Comparison of ENCODE assay signal across 15 mouse cellular contexts in the genomic region with DNA sequence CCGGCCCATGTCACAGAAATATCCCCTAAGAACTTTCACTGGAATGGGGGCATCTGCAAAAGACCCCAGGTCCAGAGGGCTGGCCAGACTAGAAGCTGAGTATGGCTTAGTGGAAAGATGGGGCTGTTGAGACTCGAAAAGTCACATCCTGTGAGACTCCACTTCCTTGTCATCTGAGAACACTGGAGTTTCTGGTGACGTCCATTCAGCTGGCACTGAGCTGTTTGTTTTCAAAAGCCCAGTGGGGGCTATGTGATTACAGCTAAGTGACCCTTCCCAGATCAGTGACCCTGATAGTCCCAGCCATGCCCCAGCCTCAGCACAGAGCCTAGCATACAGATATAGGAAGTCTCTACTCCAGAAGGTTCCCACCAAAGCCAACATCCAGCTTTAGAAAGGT. TPM values are rescaled to one million over a fixed set of nuclear protein-coding genes. Genes with fewer than 3 reads are reported as not detected.
DNase-seq lines count a peak whose midpoint lies in the region; ATAC-seq lines count a peak whose summit lies in the region.
"Had no signal": no experiment of that assay in that cellular context is flagged by ENCODE, and none has a peak within 500 bp of the region (broad histone marks: within the 10 kb centered on the region; RNA-seq: fewer than 3 reads in every experiment).

No protein-coding gene starts in this region.

- H3K9ac ChIP-seq in heart, embryonic 12.5 days: no peak overlapping the region
- no peak overlapping the region for H3K9ac ChIP-seq in lung, embryonic 15.5 days
- H3K9ac ChIP-seq in stomach, embryonic 16.5 days (ENCODE audit: low read length): peak overlapping the region; percentile 51; the same call in 1 of the 2 replicates
- H3K9ac ChIP-seq: heart, embryonic 15.5 days; midbrain, embryonic 15.5 days had no signal

- WGBS in heart, embryonic 12.5 days: 25% methylated on average over 3 of the region's 3 CpGs
- WGBS in lung, embryonic 15.5 days: 17% methylated on average over 3 of the region's 3 CpGs
- 36% methylated on average over 3 of the region's 3 CpGs for WGBS in stomach, embryonic 16.5 days

- no peaks in the 10 kb centered on the region for H3K36me3 ChIP-seq in heart, embryonic 12.5 days
- H3K36me3 ChIP-seq in lung, embryonic 15.5 days: no peaks in the 10 kb centered on the region
- H3K36me3 ChIP-seq in stomach, embryonic 16.5 days (ENCODE audit: control insufficient read depth, insufficient read depth, low read length): no peaks in the 10 kb centered on the region
- H3K36me3 ChIP-seq: heart, embryonic 15.5 days; midbrain, embryonic 15.5 days had no signal

- no peak for DNase-seq in heart, adult 11 months
- no peak for DNase-seq in lung, postnatal 36 days
- DNase-seq in induced T-regulatory cell, adult 2 months (ENCODE audit: low read depth): peak; percentile 44
- no peak for DNase-seq in right cerebral cortex, postnatal 4 days
- DNase-seq in right cerebral cortex, adult 18-20 months: no peak
- DNase-seq: adrenal gland, adult 8-10 months; lung, postnatal 14 days; right cerebral cortex, postnatal 25 days had no signal

- no peak for ATAC-seq in heart, embryonic 12.5 days (ENCODE audit: insufficient number of reproducible peaks, low FRiP score)
- no peak for ATAC-seq in lung, embryonic 15.5 days (ENCODE audit: borderline replicate concordance, extremely low read depth, low FRiP score, low TSS enrichment)
- ATAC-seq in stomach, embryonic 16.5 days (ENCODE audit: insufficient read depth, low FRiP score): no peak
- ATAC-seq: midbrain, embryonic 15.5 days had no signal

- peaks cover 29% of the 10 kb centered on the region for H3K4me1 ChIP-seq in heart, embryonic 12.5 days (replicated peaks)
- peaks cover 27% of the 10 kb centered on the region for H3K4me1 ChIP-seq in lung, embryonic 15.5 days
- H3K4me1 ChIP-seq in stomach, embryonic 16.5 days (ENCODE audit: control insufficient read depth, insufficient read depth, low read length): peaks cover 19% of the 10 kb centered on the region

- peak overlapping the region; percentile 36 for H3K4me2 ChIP-seq in heart, embryonic 12.5 days
- peak overlapping the region; percentile 35; the same call in 1 of the 2 replicates for H3K4me2 ChIP-seq in lung, embryonic 15.5 days
- H3K4me2 ChIP-seq in stomach, embryonic 16.5 days (ENCODE audit: low read depth, low read length): peak overlapping the region; percentile 31; the same call in 1 of the 2 replicates
- H3K4me2 ChIP-seq: heart, embryonic 15.5 days; midbrain, embryonic 15.5 days had no signal

- no peak overlapping the region for H3K4me3 ChIP-seq in heart, embryonic 12.5 days
- no peak overlapping the region for H3K4me3 ChIP-seq in lung, embryonic 15.5 days
- H3K4me3 ChIP-seq in stomach, embryonic 16.5 days (replicated peaks; ENCODE audit: low read length): 0 out of 2 replicates have a peak overlapping the region, but pooled peaks have one; percentile 6
- H3K4me3 ChIP-seq: erythroblast, embryonic 14.5 days; heart, embryonic 15.5 days; midbrain, embryonic 15.5 days had no signal

- H3K9me3 ChIP-seq in heart, embryonic 12.5 days (replicated peaks): no peaks in the 10 kb centered on the region
- no peaks in the 10 kb centered on the region for H3K9me3 ChIP-seq in lung, embryonic 15.5 days
- H3K9me3 ChIP-seq in stomach, embryonic 16.5 days (replicated peaks; ENCODE audit: control insufficient read depth, low read length): no peaks in the 10 kb centered on the region
- H3K9me3 ChIP-seq: heart, embryonic 15.5 days; midbrain, embryonic 15.5 days had no signal

- no peak overlapping the region for H3K27ac ChIP-seq in heart, embryonic 12.5 days (ENCODE audit: poor library complexity, severe bottlenecking)
- no peak overlapping the region for H3K27ac ChIP-seq in lung, embryonic 15.5 days
- H3K27ac ChIP-seq in stomach, embryonic 16.5 days (ENCODE audit: low read length): no peak overlapping the region
- H3K27ac ChIP-seq: heart, embryonic 15.5 days; midbrain, embryonic 15.5 days had no signal

- H3K27me3 ChIP-seq in heart, embryonic 12.5 days (replicated peaks): peaks cover 60% of the 10 kb centered on the region
- peaks cover 12% of the 10 kb centered on the region for H3K27me3 ChIP-seq in lung, embryonic 15.5 days
- H3K27me3 ChIP-seq in stomach, embryonic 16.5 days (ENCODE audit: control insufficient read depth, insufficient read depth, low read length): peaks cover 3% of the 10 kb centered on the region; the same call in 1 of the 2 replicates
- H3K27me3 ChIP-seq: Patski had no signal

RNA-seq across cellular contexts. Expression of a gene that starts 6.8 kb away (rescaled TPM):
- polyA plus RNA-seq in heart, embryonic 12.5 days (2016; fragmentation: Nextera tagmentation; extraction: Ambion mirVana): 0.95 and 0.96 TPM in 2 replicates
- polyA plus RNA-seq in lung, embryonic 15.5 days (2015; fragmentation: Nextera tagmentation; extraction: Ambion mirVana): 2.0 and 2.2 TPM in 2 replicates
- 2.8 and 3.7 TPM in 2 replicates for polyA plus RNA-seq in stomach, embryonic 16.5 days (2015; fragmentation: Nextera tagmentation; extraction: Ambion mirVana)

RNA-seq across cellular contexts. Expression of a gene that starts 39.3 kb away (rescaled TPM):
- 55.3 and 56.5 TPM in 2 replicates for polyA plus RNA-seq in heart, embryonic 12.5 days (2016; fragmentation: Nextera tagmentation; extraction: Ambion mirVana)
- 95.4 and 106 TPM in 2 replicates for polyA plus RNA-seq in lung, embryonic 15.5 days (2015; fragmentation: Nextera tagmentation; extraction: Ambion mirVana)
- polyA plus RNA-seq in stomach, embryonic 16.5 days (2015; fragmentation: Nextera tagmentation; extraction: Ambion mirVana): 208 and 281 TPM in 2 replicates

RNA-seq across cellular contexts. Expression of a gene that starts 56.1 kb away (rescaled TPM):
- polyA plus RNA-seq in heart, embryonic 12.5 days (2016; fragmentation: Nextera tagmentation; extraction: Ambion mirVana): 9.1 and 9.4 TPM in 2 replicates
- 12.3 and 12.8 TPM in 2 replicates for polyA plus RNA-seq in lung, embryonic 15.5 days (2015; fragmentation: Nextera tagmentation; extraction: Ambion mirVana)
- polyA plus RNA-seq in stomach, embryonic 16.5 days (2015; fragmentation: Nextera tagmentation; extraction: Ambion mirVana): 9.3 and 9.4 TPM in 2 replicates
